Mouse (Mus musculus): ENCODE results near the gene Pxmp4. TPM values are rescaled to one million over a fixed set of nuclear protein-coding genes. Genes with fewer than 3 reads are reported as not detected.

Pxmp4 gene
- total RNA-seq, 4 experiments from 2014 or later, result 28.8 to 36.5 (median 32.1) TPM

- DNase-seq, result no peak
Observed at GRCm38 (mm10) chr2:154546711-154547110, 56.8 kb downstream of the Pxmp4 start, which contains the start of gene 1700003F12Rik. 1700003F12Rik (plus strand) TSS chr2:154547085.

- no peak for DNase-seq
Observed at GRCm38 (mm10) chr2:154543567-154544347, 59.8 kb downstream of the Pxmp4 start.

- no peak for DNase-seq
Observed at GRCm38 (mm10) chr2:154541630-154542029, 61.9 kb downstream of the Pxmp4 start.

GRCm38 (mm10) chr2:154539720-154540119, 63.8 kb downstream of the Pxmp4 start:
- no peak for DNase-seq

GRCm38 (mm10) chr2:154538710-154539109, 64.8 kb downstream of the Pxmp4 start:
- no peak for DNase-seq

- DNase-seq, result no peak
Observed at GRCm38 (mm10) chr2:154538310-154538709, 65.2 kb downstream of the Pxmp4 start.

Other genes starting within 250 kb of the Pxmp4 start
- 10 to 100 TPM; 13.7 to 25.4 (median 18.6) TPM for gene Cdk5rap1, start 230.7 kb downstream of the Pxmp4 start, total RNA-seq (2022)
- gene Snta1, start 195.6 kb downstream of the Pxmp4 start, total RNA-seq (2022), result 10 to 100 TPM; 21.3 to 37.6 (median 31.5) TPM
- gene Cbfa2t2, start 167.2 kb downstream of the Pxmp4 start, total RNA-seq (2022), result 10 to 100 TPM; 34.0 to 55.4 (median 43.4) TPM
- under 1 TPM in 2 of 4 experiments, not detected in 2; 0.46 to 0.71 TPM for gene 1700003F12Rik, start 56.6 kb downstream of the Pxmp4 start, total RNA-seq (2022)
- under 1 TPM in 2 of 4 experiments, not detected in 2; 0.17 to 0.31 TPM for gene Actl10, start 51.9 kb downstream of the Pxmp4 start, total RNA-seq (2022)
- gene Necab3, start 44.8 kb downstream of the Pxmp4 start, total RNA-seq (2022), result 1 to 10 TPM in 3 of 4 experiments, under 1 TPM in 1; 0.41 to 3.1 (median 2.6) TPM
- 10 to 100 TPM in 3 of 4 experiments, 1 to 10 TPM in 1; 9.9 to 12.9 (median 12.0) TPM for gene E2f1, start 33.8 kb downstream of the Pxmp4 start, total RNA-seq (2022)
- 1 to 10 TPM; 2.9 to 4.4 (median 4.0) TPM for gene Zfp341, start 9.6 kb upstream of the Pxmp4 start, total RNA-seq (2022)
- 1 to 10 TPM in 1 of 4 experiments, not detected in 3; 1.4 TPM for gene 4930519P11Rik, start 9.7 kb upstream of the Pxmp4 start, total RNA-seq (2022)
- gene Chmp4b, start 48.0 kb upstream of the Pxmp4 start, total RNA-seq (2022), result 100 to 1,000 TPM; 224 to 310 (median 256) TPM
- gene Gm14214, start 166.3 kb upstream of the Pxmp4 start, total RNA-seq (2022), result not detected
- gene Raly, start 187.4 kb upstream of the Pxmp4 start, total RNA-seq (2022), result 100 to 1,000 TPM; 186 to 218 (median 200) TPM
- gene a, start 187.7 kb upstream of the Pxmp4 start, total RNA-seq (2022), result not detected